Mouse (Mus musculus) hindbrain, embryonic 11.5 days (tissue): ENCODE results near the gene Shc1. TPM values are rescaled to one million over a fixed set of nuclear protein-coding genes. Genes with fewer than 3 reads are reported as not detected.
A peak's percentile ranks its signal among the peaks of the same experiment; 100 is the strongest.

Source experiments
- ATAC-seq: fragments of 200-750 bp; cut with Nextera tagmentation; 2 replicates; pipeline ENCODE4 v1.8.0; 2017; ENCODE audit warnings: mild to moderate bottlenecking, moderate TSS enrichment, moderate library complexity; ENCODE audit not compliant: low FRiP score
- DNase-seq: peaks from one replicate; pipeline ENCODE4 v3.0.0-alpha.2; 2015; ENCODE audit warnings: low spot score
- H3K27ac ChIP-seq: fragments of 300-500 bp; sonication (generic); 2 replicates; pipeline ENCODE4 v1.5.1; 2014; ENCODE audit warnings: mild to moderate bottlenecking, low read depth, low read length
- H3K27me3 ChIP-seq: fragments of 300-500 bp; sonication (generic); 2 replicates; pipeline ENCODE4 v1.6.1; 2014; ENCODE audit warnings: mild to moderate bottlenecking, low read length, moderate library complexity, mixed read lengths; ENCODE audit not compliant: control insufficient read depth, insufficient read depth
- H3K36me3 ChIP-seq: fragments of 300-500 bp; sonication (generic); 2 replicates; pipeline ENCODE4 v1.6.1; 2014; ENCODE audit warnings: mild to moderate bottlenecking, low read length, moderate library complexity, mixed read lengths; ENCODE audit not compliant: control insufficient read depth, insufficient read depth
- H3K4me1 ChIP-seq: fragments of 300-500 bp; sonication (generic); replicated peaks from 2 replicates; pipeline ENCODE4 v1.6.1; 2014; ENCODE audit warnings: low read length, mixed read lengths; ENCODE audit not compliant: control insufficient read depth, insufficient read depth
- H3K4me2 ChIP-seq: fragments of 300-500 bp; sonication (generic); replicated peaks from 2 replicates; pipeline ENCODE4 v1.6.1; 2014; ENCODE audit warnings: mild to moderate bottlenecking, low read depth, low read length
- H3K4me3 ChIP-seq: fragments of 300-500 bp; sonication (generic); 2 replicates; pipeline ENCODE4 v1.5.1; 2014; ENCODE audit warnings: low read depth, low read length
- H3K9ac ChIP-seq: fragments of 300-500 bp; sonication (generic); 2 replicates; pipeline ENCODE4 v1.6.1; 2014; ENCODE audit warnings: low read depth, low read length
- H3K9me3 ChIP-seq: fragments of 300-500 bp; sonication (generic); 2 replicates; pipeline ENCODE4 v1.6.1; 2016; ENCODE audit warnings: low read length; ENCODE audit not compliant: control insufficient read depth
- WGBS: fragments of 180-500 bp; shearing (Covaris S2); extraction: QIAGEN DNeasy Blood & Tissue Kit; methylation state at CpG from one replicate; pipeline ENCODE4 v1.1.7; 2014; 5-methylcytosine and 5-hydroxymethylcytosine counted together
- polyA plus RNA-seq: library from polyadenylated mRNA; unstranded; fragments of >200 nt; fragmentation: Nextera tagmentation; extraction: Ambion mirVana; gene quantifications from 2 replicates; pipeline ENCODE4 v1.2.1, GENCODE M21; 2014

The Shc1 gene
- polyA plus RNA-seq, 1 experiment from 2014 or later: 32.2 TPM

DNA sequence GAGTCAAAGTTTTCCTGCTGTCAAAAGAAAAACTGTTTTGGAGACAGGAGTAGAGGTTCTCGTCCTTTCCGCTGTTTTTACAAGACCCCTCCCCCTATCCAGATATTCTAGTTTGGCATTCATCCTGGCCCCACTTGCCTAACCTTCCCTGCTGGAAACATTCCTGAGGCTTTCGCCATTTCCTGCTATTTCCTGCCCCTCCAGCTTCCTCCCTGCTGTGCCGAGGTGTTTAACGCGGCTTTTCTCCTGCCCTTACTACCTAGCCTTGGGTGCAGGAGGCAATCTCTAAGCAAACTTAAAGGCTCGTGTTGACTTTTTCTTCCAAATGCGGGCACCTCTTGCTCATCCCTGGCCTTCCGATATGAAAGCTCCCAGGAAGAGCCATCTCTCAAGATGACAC, 1.3 kb downstream of the Shc1 start:
- H3K9ac ChIP-seq: peak overlapping the region; percentile 61
- H3K4me2 ChIP-seq: peak overlapping the region; percentile 87
- H3K27ac ChIP-seq: peak overlapping the region; percentile 85
- DNase-seq (peak; percentile 31), ATAC-seq (no peak)
- H3K4me3 ChIP-seq: peak overlapping the region; percentile 61
- H3K27me3 ChIP-seq: no peaks in the 10 kb centered on the region
- H3K4me1 ChIP-seq: peaks cover 9% of the 10 kb centered on the region; the same call in 1 of the 2 replicates
- no peaks in the 10 kb centered on the region for H3K9me3 ChIP-seq
- H3K36me3 ChIP-seq: 0 out of 2 replicates have a peak, but pooled peaks cover 3% of the 10 kb centered on the region
- 3% methylated on average over 9 of the region's 9 CpGs for WGBS

DNA sequence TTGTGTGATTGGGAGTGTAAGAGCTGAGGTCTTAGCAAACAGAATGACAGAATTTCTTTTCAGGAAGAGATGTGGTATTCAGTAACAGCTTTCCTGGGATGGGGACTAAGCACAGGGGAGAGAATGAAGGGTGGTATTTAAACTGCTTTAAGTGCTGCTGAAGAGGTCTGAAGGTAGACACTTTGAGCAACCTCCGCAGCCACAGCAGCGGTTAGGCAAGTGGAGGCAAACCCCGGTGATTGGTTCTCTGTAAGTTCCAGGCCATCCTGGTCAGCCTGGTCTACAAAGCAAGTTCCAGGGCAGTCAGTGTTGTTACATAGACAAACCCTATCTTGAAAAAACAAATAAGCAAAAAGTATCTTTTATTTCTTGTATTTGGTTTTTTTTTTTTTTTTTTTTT, 1.7 kb downstream of the Shc1 start:
- ATAC-seq: no peak
- Histone ChIP-seq H3K27ac (peak overlapping the region; percentile 58; the same call in 1 of the 2 replicates), H3K4me2 (peak overlapping the region; percentile 87), H3K4me3 (peak overlapping the region; percentile 61), H3K36me3 (0 out of 2 replicates have a peak, but pooled peaks cover under 1% of the 10 kb centered on the region), H3K9ac (peak overlapping the region; percentile 61; the same call in 1 of the 2 replicates), H3K4me1 (peaks cover 9% of the 10 kb centered on the region; the same call in 1 of the 2 replicates), H3K9me3 (no peaks in the 10 kb centered on the region), H3K27me3 (no peaks in the 10 kb centered on the region)
- no peak for DNase-seq
- WGBS: 31% methylated on average over 3 of the region's 3 CpGs

DNA sequence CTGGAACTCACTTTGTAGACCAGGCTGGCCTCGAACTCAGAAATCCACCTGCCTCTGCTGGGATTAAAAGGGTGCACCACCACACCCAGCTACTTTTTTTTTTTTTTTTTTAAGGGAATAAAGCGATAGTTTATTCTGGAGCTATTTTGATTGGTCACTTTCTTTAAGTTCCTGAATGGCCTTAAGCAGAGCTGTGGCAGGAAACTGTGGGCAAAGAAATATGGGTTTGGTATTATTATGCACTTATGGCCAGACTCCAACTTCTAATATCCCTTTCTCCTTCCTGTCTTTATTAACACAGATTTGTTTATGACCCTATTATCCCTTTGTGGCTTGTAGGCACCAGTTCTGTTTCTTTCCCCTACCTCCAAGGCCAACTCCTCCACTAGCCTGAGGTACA, 2.2 kb downstream of the Shc1 start:
- DNase-seq (no peak), ATAC-seq (no peak)
- Histone ChIP-seq H3K27ac (peak overlapping the region; percentile 44; the same call in 1 of the 2 replicates), H3K9me3 (no peaks in the 10 kb centered on the region), H3K4me1 (peaks cover 9% of the 10 kb centered on the region; the same call in 1 of the 2 replicates), H3K9ac (no peak overlapping the region), H3K36me3 (no peaks in the 10 kb centered on the region), H3K4me2 (no peak overlapping the region), H3K27me3 (no peaks in the 10 kb centered on the region), H3K4me3 (no peak overlapping the region)
- whole genome bisulfite sequencing: 60% methylated on average over 2 of the region's 2 CpGs

DNA sequence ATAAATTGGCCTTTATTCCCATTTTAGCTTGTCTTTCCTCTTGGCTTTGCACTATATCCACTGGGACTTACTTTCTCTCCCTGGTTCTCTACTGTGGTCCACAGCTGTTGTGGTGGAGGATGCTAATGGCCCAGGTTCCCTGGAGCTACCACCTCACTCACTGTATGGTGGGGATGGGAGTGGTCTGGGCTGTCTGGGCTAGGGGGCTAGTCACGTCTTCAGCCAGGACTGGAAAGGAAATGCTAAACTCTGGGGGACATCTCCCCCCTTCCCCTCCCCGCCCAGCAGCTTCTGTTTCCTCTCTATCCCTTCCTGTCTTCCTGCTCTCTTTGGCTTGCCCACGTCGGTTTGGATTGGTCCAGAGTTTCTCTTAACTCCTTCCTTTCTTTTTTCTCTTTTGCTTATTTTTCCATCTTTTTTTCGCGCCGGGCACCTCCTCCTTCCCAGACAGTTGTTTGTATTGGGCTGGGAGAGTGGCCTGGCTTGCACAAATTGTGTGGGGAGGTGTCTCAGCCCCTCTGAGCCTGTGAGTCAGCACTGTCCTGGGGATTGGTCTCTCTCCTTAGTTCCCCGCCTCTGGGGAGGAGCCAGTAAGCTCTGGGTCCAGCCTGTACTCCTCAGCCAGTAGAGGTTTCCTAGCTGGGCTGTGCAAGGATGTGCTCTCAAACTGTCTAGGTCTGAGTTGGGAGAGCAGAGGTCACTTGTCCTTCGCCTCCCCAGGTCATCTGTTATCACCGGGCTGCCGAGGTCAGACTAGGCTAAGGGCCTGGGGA, 2.9 kb downstream of the Shc1 start:
- 3% methylated on average over 11 of the region's 11 CpGs for WGBS
- peak; percentile 41 for ATAC-seq
- no peaks in the 10 kb centered on the region for H3K27me3 ChIP-seq

DNA sequence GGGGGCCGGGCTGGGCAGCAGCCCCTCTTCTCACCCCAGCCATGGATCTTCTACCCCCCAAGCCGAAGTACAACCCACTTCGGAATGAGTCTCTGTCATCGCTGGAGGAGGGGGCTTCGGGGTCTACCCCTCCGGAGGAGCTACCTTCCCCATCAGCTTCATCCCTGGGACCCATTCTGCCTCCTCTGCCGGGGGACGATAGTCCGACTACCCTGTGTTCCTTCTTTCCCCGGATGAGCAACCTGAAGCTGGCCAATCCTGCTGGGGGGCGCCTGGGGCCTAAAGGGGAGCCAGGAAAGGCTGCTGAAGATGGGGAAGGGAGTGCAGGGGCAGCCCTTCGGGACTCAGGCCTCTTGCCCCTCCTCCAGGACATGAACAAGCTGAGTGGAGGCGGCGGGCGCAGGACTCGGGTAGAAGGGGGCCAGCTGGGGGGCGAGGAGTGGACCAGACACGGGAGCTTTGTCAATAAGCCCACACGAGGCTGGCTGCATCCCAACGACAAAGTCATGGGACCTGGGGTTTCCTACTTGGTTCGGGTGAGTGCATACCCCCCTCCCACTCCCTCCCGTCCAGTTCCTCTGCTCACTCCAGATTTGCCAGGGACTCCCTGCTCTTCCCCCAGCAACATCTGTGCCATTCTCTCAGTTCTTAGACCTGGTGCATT, 3.7 kb downstream of the Shc1 start:
- 5% methylated on average over 21 of the region's 22 CpGs for WGBS
- Histone ChIP-seq H3K9ac (peak overlapping the region; percentile 58), H3K27ac (peak overlapping the region; percentile 65), H3K36me3 (no peaks in the 10 kb centered on the region), H3K27me3 (no peaks in the 10 kb centered on the region), H3K9me3 (no peaks in the 10 kb centered on the region), H3K4me3 (peak overlapping the region; percentile 41), H3K4me1 (peaks cover 9% of the 10 kb centered on the region; the same call in 1 of the 2 replicates), H3K4me2 (peak overlapping the region; percentile 56)
- DNase-seq (peak; percentile 18), ATAC-seq (no peak)

More for the DNA sequence above, 2.9 kb downstream of the Shc1 start:
- no peaks in the 10 kb centered on the region for H3K9me3 ChIP-seq
- H3K9ac ChIP-seq: peak overlapping the region; percentile 58
- H3K4me3 ChIP-seq: peak overlapping the region; percentile 41
- DNase-seq: peak; percentile 65
- peak overlapping the region; percentile 56 for H3K4me2 ChIP-seq
- H3K27ac ChIP-seq: peak overlapping the region; percentile 65; the same call in 1 of the 2 replicates
- H3K36me3 ChIP-seq: no peaks in the 10 kb centered on the region
- H3K4me1 ChIP-seq: peaks cover 9% of the 10 kb centered on the region; the same call in 1 of the 2 replicates

DNA sequence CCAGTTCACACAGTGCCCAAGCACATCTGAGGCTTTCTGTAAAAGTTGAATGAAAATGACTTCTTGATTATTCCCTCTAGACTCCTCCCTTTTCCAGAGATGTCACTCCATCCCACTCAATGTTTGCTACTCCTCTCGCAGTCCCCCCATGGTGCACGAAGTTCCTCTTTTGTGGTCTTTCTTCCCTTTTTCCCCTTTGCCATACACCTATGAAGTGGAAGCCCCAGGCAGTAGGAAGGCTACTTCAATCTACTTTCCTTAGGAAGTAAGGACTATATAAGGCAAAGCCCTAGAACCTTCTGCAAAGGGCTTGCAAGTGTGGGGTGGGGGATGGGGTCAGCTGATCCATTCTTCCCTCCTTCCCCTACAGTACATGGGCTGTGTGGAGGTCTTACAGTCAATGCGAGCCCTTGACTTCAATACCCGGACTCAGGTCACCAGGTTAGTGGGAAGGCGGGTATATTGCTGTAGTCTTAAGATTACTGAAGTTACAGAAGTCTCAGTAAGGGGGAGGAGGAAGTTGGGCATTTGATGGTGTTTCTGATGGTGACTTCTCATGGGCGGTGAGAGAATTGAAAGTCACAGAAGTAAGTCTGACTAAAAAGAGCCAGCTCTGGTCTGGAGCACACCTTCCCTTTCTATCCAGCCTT, 4.4 kb downstream of the Shc1 start:
- Histone ChIP-seq H3K9ac (no peak overlapping the region), H3K4me1 (peaks cover 9% of the 10 kb centered on the region; the same call in 1 of the 2 replicates), H3K9me3 (no peaks in the 10 kb centered on the region), H3K4me2 (peak overlapping the region; percentile 56), H3K27ac (no peak overlapping the region), H3K36me3 (no peaks in the 10 kb centered on the region), H3K27me3 (no peaks in the 10 kb centered on the region), H3K4me3 (peak overlapping the region; percentile 41)
- ATAC-seq (no peak), DNase-seq (no peak)
- 67% methylated on average over 6 of the region's 6 CpGs for WGBS

DNA sequence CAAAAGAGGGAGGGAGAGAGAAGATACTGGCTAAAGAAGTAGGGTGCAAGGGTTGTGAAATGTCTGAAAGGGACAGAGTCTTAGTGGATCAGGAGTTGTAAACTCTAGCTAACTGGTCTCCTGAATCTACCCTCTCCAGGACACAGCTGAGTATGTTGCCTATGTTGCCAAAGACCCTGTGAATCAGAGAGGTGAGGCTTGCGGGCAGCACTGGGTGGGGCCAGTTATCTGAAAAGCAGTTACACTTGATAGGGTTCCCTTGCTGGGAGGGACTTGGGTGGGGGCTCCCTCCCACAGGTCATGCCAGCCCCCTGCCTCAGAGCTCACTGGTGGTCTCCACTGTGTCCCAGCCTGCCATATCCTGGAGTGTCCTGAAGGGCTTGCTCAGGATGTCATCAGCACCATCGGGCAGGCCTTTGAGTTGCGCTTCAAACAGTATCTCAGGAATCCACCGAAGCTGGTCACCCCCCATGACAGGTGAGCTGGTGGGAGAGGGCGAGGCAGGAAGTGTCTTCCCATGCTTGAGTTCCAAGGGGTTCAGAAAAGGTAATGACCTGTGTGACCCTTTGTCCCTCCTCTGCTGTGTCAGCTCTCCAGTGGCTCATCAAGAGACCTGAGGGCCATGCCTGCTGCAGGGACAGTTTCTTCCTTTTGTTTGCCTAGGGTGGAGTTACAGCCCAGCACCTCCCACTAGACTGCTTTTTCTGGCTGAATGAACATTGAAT, 6.3 kb downstream of the Shc1 start:
- Histone ChIP-seq H3K9ac (no peak overlapping the region), H3K4me1 (peaks cover 7% of the 10 kb centered on the region; the same call in 1 of the 2 replicates), H3K4me3 (no peak overlapping the region), H3K9me3 (no peaks in the 10 kb centered on the region), H3K4me2 (no peak overlapping the region), H3K27ac (no peak overlapping the region), H3K36me3 (peaks cover 2% of the 10 kb centered on the region; the same call in 1 of the 2 replicates), H3K27me3 (no peaks in the 10 kb centered on the region)
- DNase-seq (no peak), ATAC-seq (no peak)
- 90% methylated on average over 5 of the region's 5 CpGs for WGBS

DNA sequence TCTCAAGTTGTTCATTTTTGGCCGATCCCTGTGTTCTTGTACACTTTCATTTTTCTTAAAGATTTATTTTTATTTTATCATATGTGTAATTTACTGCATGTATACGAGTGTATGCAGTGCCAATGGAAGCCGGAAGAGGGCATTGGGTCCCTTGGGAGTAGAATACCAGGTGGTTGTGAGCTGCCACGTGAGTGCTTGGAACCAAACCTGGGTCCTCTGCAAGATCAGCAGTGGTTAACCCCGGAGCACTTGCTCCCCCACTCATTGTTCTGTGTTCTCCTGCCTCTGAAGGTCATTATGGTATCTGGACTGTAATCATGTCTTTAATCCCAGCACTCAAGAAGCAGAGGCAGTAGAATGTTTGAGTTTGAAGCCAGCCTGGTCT, 6.9 kb downstream of the Shc1 start:
- Histone ChIP-seq H3K9me3 (no peaks in the 10 kb centered on the region), H3K4me2 (no peak overlapping the region), H3K4me3 (no peak overlapping the region), H3K27me3 (no peaks in the 10 kb centered on the region), H3K27ac (no peak overlapping the region), H3K4me1 (peaks cover 4% of the 10 kb centered on the region; the same call in 1 of the 2 replicates), H3K36me3 (peaks cover 2% of the 10 kb centered on the region; the same call in 1 of the 2 replicates), H3K9ac (no peak overlapping the region)
- ATAC-seq (no peak), DNase-seq (no peak)
- 86% methylated on average over 5 of the region's 5 CpGs for WGBS
